Mouse (Mus musculus) forebrain, embryonic 16.5 days (tissue): ENCODE data around the gene Tia1. TPM values are rescaled to one million over a fixed set of nuclear protein-coding genes. Genes with fewer than 3 reads are reported as not detected.

ENCODE experiments used
- ATAC-seq: fragments of 200-750 bp; cut with Nextera tagmentation; 2 replicates; pipeline ENCODE4 v1.8.0; 2017; ENCODE audit warnings: mild to moderate bottlenecking, moderate library complexity
- H3K27ac ChIP-seq: fragments of 300-500 bp; sonication (generic); 2 replicates; pipeline ENCODE4 v1.5.1; 2014; ENCODE audit warnings: low read length, control low read depth
- H3K27me3 ChIP-seq: fragments of 300-500 bp; sonication (generic); replicated peaks from 2 replicates; pipeline ENCODE4 v1.6.1; 2014; ENCODE audit warnings: low read length; ENCODE audit not compliant: control insufficient read depth, insufficient read depth
- H3K36me3 ChIP-seq: fragments of 300-500 bp; sonication (generic); 2 replicates; pipeline ENCODE4 v1.6.1; 2014; ENCODE audit not compliant: control insufficient read depth, insufficient read depth
- H3K4me1 ChIP-seq: fragments of 300-500 bp; sonication (generic); replicated peaks from 2 replicates; pipeline ENCODE4 v1.6.1; 2014; ENCODE audit warnings: low read length; ENCODE audit not compliant: control insufficient read depth, insufficient read depth
- H3K4me2 ChIP-seq: fragments of 300-500 bp; sonication (generic); 2 replicates; pipeline ENCODE4 v1.6.1; 2014; ENCODE audit warnings: mild to moderate bottlenecking, low read length, control low read depth
- H3K4me3 ChIP-seq: fragments of 300-500 bp; sonication (generic); replicated peaks from 2 replicates; pipeline ENCODE4 v1.5.1; 2014; ENCODE audit warnings: mild to moderate bottlenecking, low read length, control low read depth
- H3K9ac ChIP-seq: fragments of 300-500 bp; sonication (generic); replicated peaks from 2 replicates; pipeline ENCODE4 v1.6.1; 2014; ENCODE audit warnings: low read depth, low read length, control low read depth
- H3K9me3 ChIP-seq: fragments of 300-500 bp; sonication (generic); 2 replicates; pipeline ENCODE4 v1.6.1; 2016; ENCODE audit warnings: low read length; ENCODE audit not compliant: control insufficient read depth
- WGBS: fragments of 180-500 bp; shearing (Covaris S2); extraction: QIAGEN DNeasy Blood & Tissue Kit; methylation state at CpG from one replicate; pipeline ENCODE4 v1.1.7; 2014; 5-methylcytosine and 5-hydroxymethylcytosine counted together
- polyA plus RNA-seq: library from polyadenylated mRNA; unstranded; fragments of >200 nt; fragmentation: Nextera tagmentation; extraction: Ambion mirVana; gene quantifications from 2 replicates; pipeline ENCODE4 v1.2.1, GENCODE M21; 2015

Tia1 gene
- polyA plus RNA-seq, 1 experiment from 2014 or later, result 414 TPM

GRCm38 (mm10) chr6:86471760-86472099 is 67.7 kb downstream of the Tia1 start:
- H3K4me3 ChIP-seq, result peak overlapping the region; percentile 41
- H3K4me2 ChIP-seq, result peak overlapping the region; percentile 78
- peaks cover 10% of the 10 kb centered on the region for H3K36me3 ChIP-seq
- H3K27me3 ChIP-seq, result no peaks in the 10 kb centered on the region
- peak overlapping the region; percentile 95 for H3K27ac ChIP-seq
- 24% methylated on average over 9 of the region's 9 CpGs for WGBS
- peak; percentile 19 for ATAC-seq
- H3K4me1 ChIP-seq, result peaks cover 16% of the 10 kb centered on the region
- no peaks in the 10 kb centered on the region for H3K9me3 ChIP-seq
- H3K9ac ChIP-seq, result peak overlapping the region; percentile 62

GRCm38 (mm10) chr6:86472100-86472955 is 68.3 kb downstream of the Tia1 start:
- Histone ChIP-seq H3K9ac (peak overlapping the region; percentile 64), H3K4me2 (peak overlapping the region; percentile 78), H3K4me1 (peaks cover 16% of the 10 kb centered on the region), H3K9me3 (no peaks in the 10 kb centered on the region), H3K36me3 (peaks cover 8% of the 10 kb centered on the region; the same call in 1 of the 2 replicates), H3K27ac (peak overlapping the region; percentile 95), H3K4me3 (peak overlapping the region; percentile 41), H3K27me3 (no peaks in the 10 kb centered on the region)
- under 1% methylated on average over 56 of the region's 56 CpGs for WGBS
- peak; percentile 95 for ATAC-seq

- H3K4me2 ChIP-seq, result peak overlapping the region; percentile 65
- ATAC-seq, result no peak
- WGBS, result 56% methylated on average over 7 of the region's 7 CpGs
Observed at GRCm38 (mm10) chr6:86473077-86473476, 69.1 kb downstream of the Tia1 start.

GRCm38 (mm10) chr6:86474072-86474471 is 70.1 kb downstream of the Tia1 start:
- no peak overlapping the region for H3K27ac ChIP-seq
- H3K4me2 ChIP-seq, result no peak overlapping the region
- H3K27me3 ChIP-seq, result no peaks in the 10 kb centered on the region
- no peak overlapping the region for H3K4me3 ChIP-seq
- no peak for ATAC-seq
- peaks cover 16% of the 10 kb centered on the region for H3K4me1 ChIP-seq
- H3K9ac ChIP-seq, result no peak overlapping the region
- 0 out of 2 replicates have a peak, but pooled peaks cover 5% of the 10 kb centered on the region for H3K36me3 ChIP-seq
- H3K9me3 ChIP-seq, result no peaks in the 10 kb centered on the region
- over 99% methylated on average over 5 of the region's 5 CpGs for WGBS

More at GRCm38 (mm10) chr6:86473077-86473476, 69.1 kb downstream of the Tia1 start:
- Histone ChIP-seq H3K9ac (peak overlapping the region; percentile 64), H3K9me3 (no peaks in the 10 kb centered on the region), H3K4me1 (peaks cover 16% of the 10 kb centered on the region), H3K27ac (peak overlapping the region; percentile 95), H3K4me3 (peak overlapping the region; percentile 41), H3K36me3 (peaks cover 5% of the 10 kb centered on the region; the same call in 1 of the 2 replicates), H3K27me3 (no peaks in the 10 kb centered on the region)

- Histone ChIP-seq H3K9me3 (no peaks in the 10 kb centered on the region), H3K4me2 (no peak overlapping the region), H3K9ac (no peak overlapping the region), H3K4me3 (no peak overlapping the region), H3K4me1 (peaks cover 16% of the 10 kb centered on the region), H3K36me3 (0 out of 2 replicates have a peak, but pooled peaks cover 4% of the 10 kb centered on the region), H3K27ac (no peak overlapping the region), H3K27me3 (no peaks in the 10 kb centered on the region)
- ATAC-seq, result no peak
Observed at GRCm38 (mm10) chr6:86474646-86475181, 70.7 kb downstream of the Tia1 start.

GRCm38 (mm10) chr6:86475462-86476167 is 71.6 kb downstream of the Tia1 start:
- 78% methylated on average over 9 of the region's 9 CpGs for WGBS
- H3K9ac ChIP-seq, result no peak overlapping the region
- H3K36me3 ChIP-seq, result no peaks in the 10 kb centered on the region
- no peaks in the 10 kb centered on the region for H3K9me3 ChIP-seq
- peaks cover 16% of the 10 kb centered on the region for H3K4me1 ChIP-seq
- no peak for ATAC-seq
- H3K27me3 ChIP-seq, result no peaks in the 10 kb centered on the region
- H3K4me3 ChIP-seq, result no peak overlapping the region
- H3K4me2 ChIP-seq, result no peak overlapping the region
- no peak overlapping the region for H3K27ac ChIP-seq

GRCm38 (mm10) chr6:86476931-86477330 is 72.9 kb downstream of the Tia1 start:
- no peak overlapping the region for H3K9ac ChIP-seq
- 78% methylated on average over 5 of the region's 5 CpGs for WGBS
- H3K4me1 ChIP-seq, result peaks cover 11% of the 10 kb centered on the region
- no peak for ATAC-seq
- no peak overlapping the region for H3K4me3 ChIP-seq
- no peak overlapping the region for H3K27ac ChIP-seq
- H3K9me3 ChIP-seq, result no peaks in the 10 kb centered on the region
- H3K4me2 ChIP-seq, result no peak overlapping the region
- H3K36me3 ChIP-seq, result no peaks in the 10 kb centered on the region
- no peaks in the 10 kb centered on the region for H3K27me3 ChIP-seq

- ATAC-seq, result no peak
- Histone ChIP-seq H3K9ac (no peak overlapping the region), H3K4me2 (no peak overlapping the region), H3K27ac (no peak overlapping the region), H3K9me3 (no peaks in the 10 kb centered on the region), H3K4me1 (no peaks in the 10 kb centered on the region), H3K36me3 (no peaks in the 10 kb centered on the region), H3K4me3 (no peak overlapping the region), H3K27me3 (no peaks in the 10 kb centered on the region)
- WGBS, result 72% methylated on average over 3 of the region's 3 CpGs
Observed at GRCm38 (mm10) chr6:86479311-86479710, 75.3 kb downstream of the Tia1 start.

GRCm38 (mm10) chr6:86479816-86480188 is 75.8 kb downstream of the Tia1 start:
- Histone ChIP-seq H3K4me3 (no peak overlapping the region), H3K9ac (no peak overlapping the region), H3K27ac (no peak overlapping the region), H3K9me3 (no peaks in the 10 kb centered on the region), H3K36me3 (no peaks in the 10 kb centered on the region), H3K4me1 (no peaks in the 10 kb centered on the region), H3K27me3 (no peaks in the 10 kb centered on the region), H3K4me2 (no peak overlapping the region)
- no peak for ATAC-seq
